Mouse (Mus musculus): ENCODE measurements at regions not wholly inside any gene's neighbourhood (a gene's known extent, or its start where the extent isn't known, plus 50 kb on each side); places are given as distances from the start of the nearest gene placed in this dataset.

GRCm38 (mm10) chr1:34642304-34642893 lies 62.9 kb downstream of the Amer3 start:
- peak; percentile 58 to 69 for DNase-seq

GRCm38 (mm10) chr1:34653963-34654644 lies 74.6 kb downstream of the Amer3 start:
- DNase-seq, result peak in 1 of 2 experiments; percentile 21

- no peak for DNase-seq
Observed at GRCm38 (mm10) chr1:34657481-34657880, 78.0 kb downstream of the Amer3 start.

GRCm38 (mm10) chr1:34663875-34664547 lies 84.6 kb downstream of the Amer3 start:
- no peak for DNase-seq

DNA sequence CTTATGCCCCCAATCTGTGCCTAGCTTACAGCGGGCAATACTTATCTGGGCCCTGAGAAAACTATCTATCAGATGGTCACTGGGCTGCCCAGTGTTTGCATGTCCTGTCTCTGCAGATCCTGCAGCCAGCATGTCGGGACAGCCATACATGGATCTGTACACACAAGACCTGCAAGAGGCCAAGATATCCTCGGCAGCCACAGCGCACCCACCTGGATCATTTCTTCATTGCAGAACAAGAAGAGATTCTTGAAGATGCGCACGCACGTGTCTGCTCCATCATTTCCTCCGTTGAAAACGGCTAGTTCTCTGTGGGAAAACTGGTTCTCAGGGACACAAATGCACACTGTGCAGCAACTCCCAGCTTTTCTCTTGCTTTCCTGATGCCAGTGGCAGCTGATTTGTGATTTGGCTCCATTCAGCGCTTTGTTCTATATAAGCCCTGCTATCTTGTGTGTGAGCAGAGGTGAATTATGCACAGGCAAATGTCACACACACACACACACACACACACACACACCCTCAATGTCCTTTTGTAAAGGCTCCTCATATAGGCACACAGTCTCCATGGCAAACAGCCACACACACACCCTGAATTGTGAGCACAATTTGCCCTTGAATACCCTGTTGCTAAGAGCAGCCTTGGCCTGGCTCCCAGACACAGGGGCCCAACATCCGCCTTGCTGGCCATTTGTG lies 85.5 kb downstream of the Amer3 start:
- DNase-seq, result no peak

- DNase-seq, result no peak
Observed at GRCm38 (mm10) chr1:34665512-34665854, 86.0 kb downstream of the Amer3 start.

- no peak for DNase-seq
Observed at GRCm38 (mm10) chr1:34666226-34666662, 86.8 kb downstream of the Amer3 start.

- no peak for DNase-seq
Observed at GRCm38 (mm10) chr1:34677105-34677741, 97.8 kb downstream of the Amer3 start.

DNA sequence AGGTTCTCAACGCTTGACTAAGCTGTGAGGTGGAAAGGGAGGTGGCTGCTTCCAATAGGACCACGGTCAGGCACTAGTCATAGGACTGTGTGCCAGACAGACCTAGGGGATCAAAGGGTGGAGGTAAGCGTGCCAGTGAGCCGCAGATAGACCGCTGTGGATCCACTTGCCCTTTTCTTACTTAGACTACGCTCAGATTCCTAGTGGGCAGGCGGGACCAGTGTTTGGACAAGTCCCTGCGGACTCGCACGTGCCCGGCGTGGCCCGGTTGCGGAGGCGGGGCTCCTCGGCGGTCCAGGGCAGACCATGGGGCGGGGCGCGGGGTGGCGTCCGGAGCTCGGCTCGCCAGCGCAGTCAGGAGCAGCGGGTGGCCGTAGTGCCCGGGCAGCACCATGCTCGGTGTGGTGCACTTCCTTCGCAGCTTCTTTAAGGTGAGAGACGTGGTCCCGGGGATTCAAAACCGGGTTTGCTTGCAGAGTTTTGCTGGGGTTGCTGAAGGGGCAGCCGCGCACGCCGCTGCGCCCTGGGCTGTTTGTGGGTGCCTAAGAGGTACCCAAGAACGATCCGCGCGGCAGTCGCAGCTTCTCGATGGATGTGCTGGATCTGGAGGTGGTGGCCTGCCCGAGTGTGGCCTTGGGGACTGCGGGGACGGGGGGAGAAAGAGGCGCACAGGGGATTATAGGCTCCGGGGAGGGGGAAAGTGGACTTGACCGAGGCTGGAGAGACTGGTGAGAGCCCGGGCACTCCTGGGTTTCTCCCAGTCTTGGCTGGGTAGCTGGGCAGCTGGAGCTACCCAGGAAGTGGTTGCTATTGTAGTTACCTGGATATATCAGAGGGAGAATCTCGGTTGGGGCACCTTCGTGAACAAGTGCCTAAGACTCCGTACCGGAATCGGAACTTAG lies 98.6 kb downstream of the Amer3 start:
- peak; percentile 49 to 52 for DNase-seq

DNA sequence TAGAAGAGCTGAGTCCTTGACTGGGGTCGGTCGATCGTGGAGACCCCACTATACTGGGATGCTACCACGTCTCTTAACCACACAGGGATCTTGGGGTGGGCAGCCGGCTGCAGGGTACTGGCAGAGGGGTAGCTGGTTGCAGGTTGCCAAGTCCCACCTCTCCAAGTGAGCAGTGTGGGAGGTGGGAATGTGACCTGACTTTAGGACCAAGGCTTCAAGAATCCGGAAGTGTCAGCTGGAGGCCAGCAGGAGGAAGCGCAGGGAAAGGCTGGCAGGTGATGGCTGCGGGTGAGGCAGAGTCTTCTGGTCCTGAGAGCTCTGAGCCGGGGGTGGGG lies 99.2 kb downstream of the Amer3 start:
- no peak for DNase-seq

GRCm38 (mm10) chr1:34686539-34686938 lies 107.1 kb downstream of the Amer3 start:
- no peak for DNase-seq

GRCm38 (mm10) chr1:34696533-34696932 lies 117.1 kb downstream of the Amer3 start:
- DNase-seq, result no peak

GRCm38 (mm10) chr1:34700237-34701030 lies 121.0 kb downstream of the Amer3 start:
- DNase-seq, result peak; percentile 43 to 59

DNA sequence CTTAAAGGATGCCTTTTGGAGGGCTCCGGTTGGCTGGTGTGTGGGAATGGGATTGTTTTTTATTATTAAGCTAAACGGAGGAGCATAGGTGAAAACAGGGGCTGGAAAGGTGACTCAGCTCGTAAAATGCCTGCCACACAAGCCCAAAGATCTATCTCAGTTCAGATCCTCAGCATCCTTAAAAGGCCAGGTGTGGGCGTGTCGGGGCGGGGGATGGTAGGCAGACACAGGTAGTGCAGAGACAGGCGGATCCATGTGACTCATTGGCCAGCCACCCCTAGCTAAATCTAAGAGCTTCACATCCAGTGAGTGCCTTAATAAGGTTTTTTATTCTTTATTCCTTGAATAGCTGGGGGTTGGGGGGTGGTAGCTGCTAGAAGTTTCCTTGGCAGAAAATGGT lies 122.0 kb downstream of the Amer3 start:
- no peak for DNase-seq

DNA sequence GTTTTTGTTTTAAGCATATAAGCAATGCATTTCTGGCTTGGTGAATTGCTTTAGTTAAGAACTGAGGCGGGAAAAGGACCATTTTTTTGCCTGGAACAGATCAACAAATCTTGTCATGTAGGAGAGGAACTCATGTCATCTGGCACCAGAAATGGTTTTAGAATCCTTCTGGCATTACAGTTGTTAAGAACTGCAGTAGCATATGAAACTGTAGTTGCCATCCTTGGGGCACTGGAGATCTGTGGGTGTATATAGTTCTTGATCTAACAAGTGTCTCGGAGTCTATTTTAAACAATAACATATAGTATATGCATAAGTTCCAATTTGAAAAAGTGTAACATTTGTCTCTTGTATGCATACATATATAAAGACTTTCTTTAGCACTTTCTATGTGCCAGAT lies 129.6 kb downstream of the Amer3 start:
- DNase-seq, result no peak

GRCm38 (mm10) chr1:34722674-34723073 lies 120.2 kb downstream of the Fam168b start:
- no peak for DNase-seq

DNA sequence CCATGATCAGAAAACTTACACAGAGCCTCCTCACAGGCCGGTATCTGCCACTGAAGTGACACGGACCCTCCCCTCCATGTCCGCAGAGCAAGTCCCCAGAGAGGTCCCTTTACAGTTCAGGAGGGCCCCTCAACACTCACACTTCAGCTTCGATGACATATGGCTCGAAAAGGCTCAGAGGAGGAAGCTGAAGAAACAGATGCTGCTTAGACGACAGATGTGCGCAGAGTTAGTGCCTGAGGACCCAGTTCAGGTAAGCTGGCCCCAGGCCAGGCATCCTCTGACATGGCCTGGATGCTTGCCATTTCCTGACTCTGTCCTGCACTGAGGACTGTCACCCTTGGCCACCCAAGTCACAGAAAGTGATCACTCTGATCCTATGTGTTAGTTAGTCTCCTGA lies 110.7 kb downstream of the Fam168b start:
- no peak for DNase-seq

GRCm38 (mm10) chr1:34733026-34733913 lies 109.6 kb downstream of the Fam168b start:
- no peak for DNase-seq

DNA sequence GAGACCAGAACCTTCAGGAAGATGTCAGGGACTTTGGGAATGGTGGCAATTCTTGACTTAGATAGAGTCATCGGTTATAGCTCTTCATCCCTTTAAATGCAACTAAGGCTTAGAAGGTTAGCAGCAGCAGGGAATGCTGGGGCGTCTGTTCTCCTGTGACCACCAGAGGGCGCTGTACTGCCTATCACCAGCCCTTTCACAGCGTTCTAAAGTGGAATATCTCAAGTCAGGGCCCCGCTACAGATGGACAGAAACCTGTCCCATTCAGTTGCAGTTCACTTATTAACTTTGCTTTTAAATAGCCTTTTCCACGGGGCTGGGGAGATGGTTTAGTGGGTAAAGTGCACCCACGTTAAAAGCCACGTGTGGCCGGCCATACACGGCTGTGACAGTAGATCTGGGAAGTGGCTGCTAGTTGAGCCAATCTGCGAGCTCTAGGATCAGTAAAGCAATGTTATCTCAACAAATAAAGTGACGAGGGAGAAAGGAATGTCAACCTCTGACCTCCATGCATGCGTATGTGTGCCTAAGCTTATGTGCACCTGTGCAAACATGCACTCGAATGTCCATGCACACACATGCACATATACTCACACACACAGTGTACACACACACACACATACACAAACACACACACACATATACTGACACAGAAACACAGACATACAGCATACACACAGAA lies 104.3 kb downstream of the Fam168b start:
- DNase-seq, result peak; percentile 80 to 86

- no peak for DNase-seq
Observed at GRCm38 (mm10) chr1:34739621-34740020, 103.2 kb downstream of the Fam168b start.
